9 mouse cellular contexts compared by ENCODE assay signal in the genomic region with DNA sequence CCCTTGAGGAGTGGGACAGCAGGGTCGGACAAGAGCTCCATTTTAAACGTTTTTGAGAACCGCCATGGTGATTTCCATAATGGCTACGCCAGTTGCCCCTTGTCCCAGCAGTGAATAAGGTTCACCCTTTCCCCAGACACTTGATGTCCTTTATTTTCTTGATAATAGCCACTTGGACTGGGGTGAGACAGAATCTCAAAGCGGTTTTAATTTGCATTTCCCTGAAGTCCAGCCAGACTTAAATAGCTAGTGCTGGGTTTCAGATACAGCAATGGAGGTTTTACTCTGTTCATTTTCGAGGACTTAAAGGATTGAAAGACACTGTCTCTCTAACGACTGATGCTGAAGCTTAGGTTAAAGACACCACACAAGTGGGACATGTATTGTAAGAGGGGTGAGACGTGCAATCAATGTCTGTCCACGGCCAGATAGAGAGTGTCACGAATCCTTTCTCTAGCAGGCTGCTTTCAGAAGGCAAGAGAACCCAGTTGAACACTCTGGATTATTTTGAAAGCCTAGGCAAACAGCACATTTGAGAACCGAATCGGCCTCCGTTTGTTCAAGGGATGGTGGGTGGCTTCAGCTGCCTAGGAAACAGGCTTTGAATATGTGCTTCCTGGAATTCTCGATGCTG.
DNase-seq lines count a peak whose midpoint lies in the region; ATAC-seq lines count a peak whose summit lies in the region.
"Had no signal": no experiment of that assay in that cellular context is flagged by ENCODE, and none has a peak within 500 bp of the region (broad histone marks: within the 10 kb centered on the region; RNA-seq: fewer than 3 reads in every experiment).

No protein-coding gene starts in this region.

- no peak overlapping the region for H3K4me3 ChIP-seq in neural tube, embryonic 15.5 days (replicated peaks)
- H3K4me3 ChIP-seq in heart, embryonic 12.5 days: no peak overlapping the region
- H3K4me3 ChIP-seq: limb, embryonic 15.5 days had no signal

- no peak overlapping the region for H3K27ac ChIP-seq in neural tube, embryonic 15.5 days (replicated peaks)
- H3K27ac ChIP-seq in heart, embryonic 12.5 days (ENCODE audit: poor library complexity, severe bottlenecking): no peak overlapping the region
- H3K27ac ChIP-seq: limb, embryonic 15.5 days had no signal

- no peaks in the 10 kb centered on the region for H3K36me3 ChIP-seq in neural tube, embryonic 15.5 days
- no peaks in the 10 kb centered on the region for H3K36me3 ChIP-seq in heart, embryonic 12.5 days
- H3K36me3 ChIP-seq: limb, embryonic 15.5 days had no signal

- no peak overlapping the region for H3K9ac ChIP-seq in neural tube, embryonic 15.5 days (replicated peaks)
- H3K9ac ChIP-seq in heart, embryonic 12.5 days: no peak overlapping the region
- H3K9ac ChIP-seq: limb, embryonic 15.5 days had no signal

- H3K4me1 ChIP-seq in neural tube, embryonic 15.5 days: peaks cover 8% of the 10 kb centered on the region
- H3K4me1 ChIP-seq in heart, embryonic 12.5 days (replicated peaks): peaks cover 10% of the 10 kb centered on the region
- H3K4me1 ChIP-seq: limb, embryonic 15.5 days had no signal

- WGBS in neural tube, embryonic 15.5 days: 22% methylated on average over 14 of the region's 14 CpGs
- 68% methylated on average over 14 of the region's 14 CpGs for WGBS in heart, embryonic 12.5 days

- H3K27me3 ChIP-seq in neural tube, embryonic 15.5 days (replicated peaks): no peaks in the 10 kb centered on the region
- H3K27me3 ChIP-seq in heart, embryonic 12.5 days (replicated peaks): no peaks in the 10 kb centered on the region
- H3K27me3 ChIP-seq: limb, embryonic 15.5 days had no signal

- DNase-seq in embryo, embryonic 10 days (ENCODE audit: low spot score): peak; percentile 32
- DNase-seq in frontal cortex, postnatal 36 days (ENCODE audit: low spot score in 2 of 2): peak; percentile 48 to 77
- peak; percentile 47 to 74 for DNase-seq in left cerebral cortex, adult 8-10 months (ENCODE audit: low spot score in 2 of 2)
- no peak for DNase-seq in adrenal gland, postnatal 14 days
- no peak for DNase-seq in kidney, adult 11 months
- no peak for DNase-seq in c-Kit-positive CD71-positive TER-119-positive erythroid progenitor cells, embryonic 14.5 days (ENCODE audit: low spot score)

- no peak for ATAC-seq in neural tube, embryonic 15.5 days (ENCODE audit: low FRiP score)
- ATAC-seq in heart, embryonic 12.5 days (ENCODE audit: insufficient number of reproducible peaks, low FRiP score): no peak

- peak overlapping the region; percentile 22; the same call in 1 of the 2 replicates for H3K4me2 ChIP-seq in neural tube, embryonic 15.5 days
- no peak overlapping the region for H3K4me2 ChIP-seq in heart, embryonic 12.5 days
- H3K4me2 ChIP-seq: limb, embryonic 15.5 days had no signal

- H3K9me3 ChIP-seq in neural tube, embryonic 15.5 days (replicated peaks): no peaks in the 10 kb centered on the region
- H3K9me3 ChIP-seq in heart, embryonic 12.5 days (replicated peaks): no peaks in the 10 kb centered on the region
- H3K9me3 ChIP-seq: limb, embryonic 15.5 days had no signal

Comparison
In these comparisons a context has a peak if more than half of its experiments do, and no peak if none do; other contexts are left out.
1. DNase-seq: peak in embryo, embryonic 10 days (single experiment), frontal cortex, postnatal 36 days (2 of 2) and left cerebral cortex, adult 8-10 months (2 of 2); none in adrenal gland, postnatal 14 days (single experiment), kidney, adult 11 months (single experiment) and c-Kit-positive CD71-positive TER-119-positive erythroid progenitor cells, embryonic 14.5 days (single experiment).